8 mouse cellular contexts compared by ENCODE assay signal in genomic region chr9:111289294-111289831, GRCm38 (mm10). TPM values are rescaled to one million over a fixed set of nuclear protein-coding genes. Genes with fewer than 3 reads are reported as not detected.
A peak's percentile ranks its signal among the peaks of the same experiment; 100 is the strongest.
DNase-seq lines count a peak whose midpoint lies in the region; ATAC-seq lines count a peak whose summit lies in the region.

No protein-coding gene starts in this region.

- 60% methylated on average over 9 of the region's 9 CpGs for WGBS in hindbrain, embryonic 16.5 days
- 51% methylated on average over 9 of the region's 9 CpGs for WGBS in liver, embryonic 13.5 days (ENCODE audit: insufficient replicate concordance)
- WGBS in stomach, embryonic 16.5 days = 42% methylated on average over 9 of the region's 9 CpGs

- H3K4me3 ChIP-seq in hindbrain, embryonic 16.5 days (ENCODE audit: low read length) = no peak overlapping the region
- no peak overlapping the region for H3K4me3 ChIP-seq in liver, embryonic 13.5 days (replicated peaks)
- H3K4me3 ChIP-seq in stomach, embryonic 16.5 days (replicated peaks; ENCODE audit: low read length) = peak overlapping the region; percentile 28; the same call in 1 of the 2 replicates

- no peak overlapping the region; the same call in 1 of the 2 replicates for H3K9ac ChIP-seq in hindbrain, embryonic 16.5 days (ENCODE audit: low read depth, low read length)
- H3K9ac ChIP-seq in liver, embryonic 13.5 days = no peak overlapping the region; the same call in 1 of the 2 replicates
- H3K9ac ChIP-seq in stomach, embryonic 16.5 days (ENCODE audit: low read length) = peak overlapping the region; percentile 18; the same call in 1 of the 2 replicates

- no peak overlapping the region for H3K27ac ChIP-seq in hindbrain, embryonic 16.5 days (ENCODE audit: low read depth, low read length)
- H3K27ac ChIP-seq in liver, embryonic 13.5 days = peak overlapping the region; percentile 23; the same call in 1 of the 2 replicates
- H3K27ac ChIP-seq in stomach, embryonic 16.5 days (ENCODE audit: low read length) = peak overlapping the region; percentile 75

- DNase-seq in NIH3T3 (ENCODE audit: low read depth) = peak; percentile 60
- DNase-seq in liver, embryonic 13.5 days = no peak
- DNase-seq in cerebellum, postnatal 14 days = no peak
- no peak for DNase-seq in cerebellum, postnatal 4 days (ENCODE audit: low spot score in 2 of 2)
- DNase-seq in adrenal gland, adult 18-20 months (ENCODE audit: low spot score in 2 of 2) = no peak

- H3K27me3 ChIP-seq in hindbrain, embryonic 16.5 days (replicated peaks; ENCODE audit: control insufficient read depth, insufficient read depth, low read length) = no peaks in the 10 kb centered on the region
- no peaks in the 10 kb centered on the region for H3K27me3 ChIP-seq in liver, embryonic 13.5 days
- no peaks in the 10 kb centered on the region for H3K27me3 ChIP-seq in stomach, embryonic 16.5 days (ENCODE audit: control insufficient read depth, insufficient read depth, low read length)

- H3K36me3 ChIP-seq in hindbrain, embryonic 16.5 days (ENCODE audit: control insufficient read depth, insufficient read depth, low read length) = no peaks in the 10 kb centered on the region
- no peaks in the 10 kb centered on the region for H3K36me3 ChIP-seq in liver, embryonic 13.5 days
- no peaks in the 10 kb centered on the region for H3K36me3 ChIP-seq in stomach, embryonic 16.5 days (ENCODE audit: control insufficient read depth, insufficient read depth, low read length)

- H3K4me1 ChIP-seq in hindbrain, embryonic 16.5 days (ENCODE audit: control insufficient read depth, insufficient read depth, low read depth, low read length) = peaks cover 4% of the 10 kb centered on the region
- H3K4me1 ChIP-seq in liver, embryonic 13.5 days (replicated peaks) = peaks cover 8% of the 10 kb centered on the region
- H3K4me1 ChIP-seq in stomach, embryonic 16.5 days (ENCODE audit: control insufficient read depth, insufficient read depth, low read length) = peaks cover 6% of the 10 kb centered on the region

- no peaks in the 10 kb centered on the region for H3K9me3 ChIP-seq in hindbrain, embryonic 16.5 days (ENCODE audit: control insufficient read depth, low read length)
- H3K9me3 ChIP-seq in liver, embryonic 13.5 days (replicated peaks) = no peaks in the 10 kb centered on the region
- H3K9me3 ChIP-seq in stomach, embryonic 16.5 days (replicated peaks; ENCODE audit: control insufficient read depth, low read length) = no peaks in the 10 kb centered on the region

- H3K4me2 ChIP-seq in hindbrain, embryonic 16.5 days (ENCODE audit: low read length) = peak overlapping the region; percentile 33
- peak overlapping the region; percentile 46 for H3K4me2 ChIP-seq in liver, embryonic 13.5 days
- H3K4me2 ChIP-seq in stomach, embryonic 16.5 days (ENCODE audit: low read depth, low read length) = peak overlapping the region; percentile 48

- ATAC-seq in CD4-positive, CD25-positive, alpha-beta regulatory T cell, adult 4 months = peak; percentile 37
- ATAC-seq in hindbrain, embryonic 16.5 days = no peak
- peak; percentile 52 for ATAC-seq in liver, embryonic 13.5 days (ENCODE audit: low read depth)
- ATAC-seq in stomach, embryonic 16.5 days (ENCODE audit: insufficient read depth, low FRiP score) = peak; percentile 85

RNA-seq across cellular contexts. Expression of gene Epm2aip1, which starts 17.6 kb away (rescaled TPM):
- polyA plus RNA-seq in CD4-positive, CD25-positive, alpha-beta regulatory T cell, adult 4 months (2017; shearing (Covaris generic)) = 1 to 10 TPM; 7.2 to 8.4 TPM
- polyA plus RNA-seq in hindbrain, embryonic 16.5 days (2015; fragmentation: Nextera tagmentation; extraction: Ambion mirVana) = 46.2 and 60.4 TPM in 2 replicates
- polyA plus RNA-seq in liver, embryonic 13.5 days (2015; fragmentation: Nextera tagmentation; extraction: Ambion mirVana) = 5.9 and 8.8 TPM in 2 replicates
- 29.1 and 29.2 TPM in 2 replicates for polyA plus RNA-seq in stomach, embryonic 16.5 days (2015; fragmentation: Nextera tagmentation; extraction: Ambion mirVana)
- 10 to 100 TPM; 31.2 to 37.8 TPM for total RNA-seq in adrenal gland, adult 18-20 months (2021)

RNA-seq across cellular contexts. Expression of gene Mlh1, which starts 17.8 kb away (rescaled TPM):
- 10 to 100 TPM; 14.8 to 22.1 TPM for polyA plus RNA-seq in CD4-positive, CD25-positive, alpha-beta regulatory T cell, adult 4 months (2017; shearing (Covaris generic))
- 25.5 and 29.2 TPM in 2 replicates for polyA plus RNA-seq in hindbrain, embryonic 16.5 days (2015; fragmentation: Nextera tagmentation; extraction: Ambion mirVana)
- 24.7 and 29.3 TPM in 2 replicates for polyA plus RNA-seq in liver, embryonic 13.5 days (2015; fragmentation: Nextera tagmentation; extraction: Ambion mirVana)
- 34.6 and 35.5 TPM in 2 replicates for polyA plus RNA-seq in stomach, embryonic 16.5 days (2015; fragmentation: Nextera tagmentation; extraction: Ambion mirVana)
- 10 to 100 TPM; 11.0 to 11.1 TPM for total RNA-seq in adrenal gland, adult 18-20 months (2021)

RNA-seq across cellular contexts. Expression of gene Trank1, which starts 22.2 kb away (rescaled TPM):
- not detected for polyA plus RNA-seq in CD4-positive, CD25-positive, alpha-beta regulatory T cell, adult 4 months (2017; shearing (Covaris generic))
- polyA plus RNA-seq in hindbrain, embryonic 16.5 days (2015; fragmentation: Nextera tagmentation; extraction: Ambion mirVana) = 11.6 TPM in 2 replicates
- not detected in 2 replicates for polyA plus RNA-seq in liver, embryonic 13.5 days (2015; fragmentation: Nextera tagmentation; extraction: Ambion mirVana)
- polyA plus RNA-seq in stomach, embryonic 16.5 days (2015; fragmentation: Nextera tagmentation; extraction: Ambion mirVana) = 0.08 and 0.21 TPM in 2 replicates
- total RNA-seq in adrenal gland, adult 18-20 months (2021) = 100 to 1,000 TPM in 1 of 2 experiments, 10 to 100 TPM in 1; 47.6 to 122 TPM
